Mouse (Mus musculus) kidney, postnatal 0 days (tissue): ENCODE results near the gene Limk2. TPM values are rescaled to one million over a fixed set of nuclear protein-coding genes. Genes with fewer than 3 reads are reported as not detected.
A peak's percentile ranks its signal among the peaks of the same experiment; 100 is the strongest.

Experiments used
- ATAC-seq: fragments of 200-750 bp; cut with Nextera tagmentation; replicated peaks from 2 replicates; pipeline ENCODE4 v1.8.0; 2017; ENCODE audit warnings: low read depth, moderate number of reproducible peaks, moderate TSS enrichment, moderate library complexity; ENCODE audit not compliant: low FRiP score
- DNase-seq: peaks from one replicate; pipeline ENCODE4 v3.0.0-alpha.2; 2016; ENCODE audit warnings: low spot score
- H3K27ac ChIP-seq: fragments of 300-500 bp; sonication (generic); 2 replicates; pipeline ENCODE4 v1.5.1; 2014; ENCODE audit warnings: mild to moderate bottlenecking
- H3K27me3 ChIP-seq: fragments of 300-500 bp; sonication (generic); 2 replicates; pipeline ENCODE4 v1.6.1; 2014; ENCODE audit warnings: low read length, mixed read lengths; ENCODE audit not compliant: insufficient read depth
- H3K36me3 ChIP-seq: fragments of 300-500 bp; sonication (generic); 2 replicates; pipeline ENCODE4 v1.6.1; 2014; ENCODE audit warnings: low read length, mixed read lengths; ENCODE audit not compliant: insufficient read depth
- H3K4me1 ChIP-seq: fragments of 300-500 bp; sonication (generic); replicated peaks from 2 replicates; pipeline ENCODE4 v1.6.1; 2014; ENCODE audit warnings: antibody characterized with exemption, low read length, mixed read lengths; ENCODE audit not compliant: insufficient read depth
- H3K4me2 ChIP-seq: fragments of 300-500 bp; sonication (generic); 2 replicates; pipeline ENCODE4 v1.6.1; 2014; ENCODE audit warnings: mild to moderate bottlenecking, low read length, moderate library complexity, mixed read lengths
- H3K4me3 ChIP-seq: fragments of 300-500 bp; sonication (generic); replicated peaks from 2 replicates; pipeline ENCODE4 v1.5.1; 2014; ENCODE audit warnings: low read depth, low read length
- H3K9ac ChIP-seq: fragments of 300-500 bp; sonication (generic); 2 replicates; pipeline ENCODE4 v1.6.1; 2014; ENCODE audit warnings: low read depth, low read length
- H3K9me3 ChIP-seq: fragments of 300-500 bp; sonication (generic); replicated peaks from 2 replicates; pipeline ENCODE4 v1.6.1; 2016; ENCODE audit warnings: low read length, inconsistent platforms, mixed read lengths
- CTCF ChIP-seq: IDR thresholded peaks from 2 replicates; pipeline ENCODE4 v1.5.1; 2016; ENCODE audit warnings: antibody characterized with exemption, low read depth, mild to moderate bottlenecking, moderate library complexity
- WGBS: fragments of 180-500 bp; shearing (Covaris S2); extraction: QIAGEN DNeasy Blood & Tissue Kit; methylation state at CpG from one replicate; pipeline ENCODE4 v1.1.7; 2014; 5-methylcytosine and 5-hydroxymethylcytosine counted together
- polyA plus RNA-seq: library from polyadenylated mRNA; unstranded; fragments of >200 nt; fragmentation: Nextera tagmentation; extraction: Ambion mirVana; gene quantifications from 2 replicates; pipeline ENCODE4 v1.2.1, GENCODE M21; 2015

Gene Limk2
- polyA plus RNA-seq, 1 experiment from 2014 or later, result 28.8 TPM

GRCm38 (mm10) chr11:3335651-3336216 lies 73.3 kb downstream of the Limk2 start:
- H3K27ac ChIP-seq, result no peak overlapping the region
- WGBS, result 33% methylated on average over 11 of the region's 11 CpGs
- H3K9me3 ChIP-seq, result no peaks in the 10 kb centered on the region
- peak overlapping the region; percentile 11; the same call in 1 of the 2 replicates for H3K4me2 ChIP-seq
- H3K27me3 ChIP-seq, result no peaks in the 10 kb centered on the region
- H3K9ac ChIP-seq, result no peak overlapping the region
- H3K4me1 ChIP-seq, result peaks cover 5% of the 10 kb centered on the region
- no peak overlapping the region for H3K4me3 ChIP-seq
- TF ChIP-seq CTCF, result no peak
- no peaks in the 10 kb centered on the region for H3K36me3 ChIP-seq
- DNase-seq, result peak; percentile 47
- ATAC-seq, result no peak

- Histone ChIP-seq H3K27ac (0 out of 2 replicates have a peak overlapping the region, but pooled peaks have one; percentile 19), H3K9me3 (no peaks in the 10 kb centered on the region), H3K4me2 (no peak overlapping the region), H3K27me3 (no peaks in the 10 kb centered on the region), H3K36me3 (no peaks in the 10 kb centered on the region), H3K4me1 (peaks cover 5% of the 10 kb centered on the region), H3K9ac (no peak overlapping the region), H3K4me3 (no peak overlapping the region)
- TF ChIP-seq CTCF, result no peak
- DNase-seq (no peak), ATAC-seq (no peak)
- WGBS, result 45% methylated on average over 9 of the region's 9 CpGs
Observed at GRCm38 (mm10) chr11:3334711-3335316, 74.2 kb downstream of the Limk2 start.

DNA sequence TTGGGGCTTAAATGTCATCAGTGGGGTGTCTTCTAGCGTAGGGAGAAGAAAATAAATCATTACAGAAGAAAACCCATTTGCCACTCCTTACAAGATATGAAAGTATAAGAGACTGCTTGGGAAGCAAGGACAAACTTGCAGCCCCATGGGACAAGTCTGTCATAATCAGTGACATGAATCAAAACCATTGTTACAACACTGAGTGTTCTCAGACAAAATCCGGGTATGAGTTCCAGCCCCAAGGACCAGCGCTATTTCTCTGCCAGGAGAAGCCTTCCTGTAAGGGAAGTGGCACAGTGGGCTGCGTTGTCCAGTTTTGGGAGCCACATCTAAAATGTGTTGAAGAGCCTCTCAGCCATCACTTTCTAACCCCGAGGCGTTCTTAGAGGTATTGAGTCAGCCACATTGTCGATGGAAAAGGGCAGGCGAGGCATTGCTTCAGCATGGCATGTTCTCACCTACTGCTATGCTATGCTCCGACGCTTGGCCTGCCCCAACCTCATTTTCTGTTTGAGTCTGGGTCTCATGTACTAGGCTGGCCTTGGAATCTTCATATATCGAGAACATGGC lies 74.8 kb downstream of the Limk2 start:
- no peaks in the 10 kb centered on the region for H3K36me3 ChIP-seq
- no peak overlapping the region for H3K4me2 ChIP-seq
- DNase-seq, result no peak
- TF ChIP-seq CTCF, result no peak
- 0 out of 2 replicates have a peak overlapping the region, but pooled peaks have one; percentile 19 for H3K27ac ChIP-seq
- WGBS, result 90% methylated on average over 11 of the region's 11 CpGs
- H3K4me1 ChIP-seq, result peaks cover 5% of the 10 kb centered on the region
- no peak for ATAC-seq
- H3K9ac ChIP-seq, result no peak overlapping the region
- no peak overlapping the region for H3K4me3 ChIP-seq
- H3K9me3 ChIP-seq, result no peaks in the 10 kb centered on the region
- H3K27me3 ChIP-seq, result no peaks in the 10 kb centered on the region

- no peak overlapping the region for H3K4me2 ChIP-seq
- no peak overlapping the region for H3K9ac ChIP-seq
- H3K9me3 ChIP-seq, result no peaks in the 10 kb centered on the region
- peaks cover 5% of the 10 kb centered on the region for H3K4me1 ChIP-seq
- ATAC-seq (no peak), DNase-seq (no peak)
- no peaks in the 10 kb centered on the region for H3K36me3 ChIP-seq
- no peak for TF ChIP-seq CTCF
- WGBS, result 92% methylated on average over 11 of the region's 11 CpGs
- no peak overlapping the region for H3K4me3 ChIP-seq
- H3K27ac ChIP-seq, result peak overlapping the region; percentile 91
- H3K27me3 ChIP-seq, result no peaks in the 10 kb centered on the region
Observed at GRCm38 (mm10) chr11:3333111-3333695, 75.8 kb downstream of the Limk2 start.

DNA sequence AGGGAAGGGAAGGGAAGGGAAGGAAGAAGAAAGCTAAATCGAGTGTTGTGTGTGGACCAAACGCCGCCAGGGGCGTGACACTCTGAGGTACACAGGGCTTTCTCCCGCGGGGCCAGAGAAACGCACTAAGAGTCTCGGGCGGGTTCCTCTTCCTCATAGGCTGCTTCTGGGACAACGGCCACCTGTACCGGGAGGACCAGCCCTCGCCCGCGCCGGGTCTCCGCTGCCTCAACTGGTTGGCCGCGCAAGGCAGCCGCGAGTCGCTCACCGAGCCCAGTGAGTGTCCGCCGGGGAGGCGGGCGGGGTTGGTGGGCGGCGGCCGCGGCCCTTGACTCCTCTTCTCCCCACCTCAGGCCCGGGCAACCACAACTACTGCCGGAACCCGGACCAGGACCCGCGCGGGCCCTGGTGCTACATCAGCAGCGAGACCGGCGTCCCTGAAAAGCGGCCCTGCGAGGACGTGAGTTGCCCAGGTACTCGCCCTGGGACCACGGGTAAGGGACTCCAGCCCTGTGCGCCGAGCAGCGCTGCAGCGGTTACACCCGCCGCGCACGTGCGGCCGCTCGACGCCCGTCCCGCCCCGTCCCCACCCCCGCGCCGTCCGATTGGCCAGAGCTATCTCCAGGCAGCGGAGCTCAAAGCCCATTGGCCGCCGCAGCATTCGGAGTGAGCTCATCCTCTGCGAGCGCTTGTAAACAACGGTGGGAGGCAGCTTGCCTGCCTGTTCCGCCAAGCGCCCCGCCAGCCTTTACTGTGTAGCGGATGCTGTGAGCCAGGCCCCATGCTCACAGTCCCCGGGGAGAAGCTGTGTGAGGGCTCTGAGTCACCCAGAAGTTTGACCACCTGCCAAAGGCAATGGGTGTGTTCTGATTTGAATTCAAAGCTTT lies 77.0 kb downstream of the Limk2 start:
- H3K9ac ChIP-seq, result peak overlapping the region; percentile 65
- DNase-seq, result peak; percentile 97
- WGBS, result under 1% methylated on average over 75 of the region's 75 CpGs
- H3K4me3 ChIP-seq, result peak overlapping the region; percentile 44
- ATAC-seq, result peak; percentile 95
- no peaks in the 10 kb centered on the region for H3K27me3 ChIP-seq
- H3K4me2 ChIP-seq, result peak overlapping the region; percentile 94
- H3K27ac ChIP-seq, result peak overlapping the region; percentile 91
- peak; percentile 40; the same call in 1 of the 2 replicates for TF ChIP-seq CTCF
- no peaks in the 10 kb centered on the region for H3K9me3 ChIP-seq
- H3K36me3 ChIP-seq, result no peaks in the 10 kb centered on the region
- peaks cover 5% of the 10 kb centered on the region for H3K4me1 ChIP-seq
